Mouse (Mus musculus) forebrain, embryonic 15.5 days (tissue): ENCODE data around the gene Trim30c. TPM values are rescaled to one million over a fixed set of nuclear protein-coding genes. Genes with fewer than 3 reads are reported as not detected.
A peak's percentile ranks its signal among the peaks of the same experiment; 100 is the strongest.
"Not testable (repeated sequence)": the region's sequence is repeated elsewhere in the genome, so short reads cannot be mapped to it uniquely, and the experiment has no call there.

Experiments used
- ATAC-seq: fragments of 200-750 bp; cut with Nextera tagmentation; replicated peaks from 2 replicates; pipeline ENCODE4 v1.8.0; 2017; ENCODE audit warnings: mild to moderate bottlenecking, moderate TSS enrichment, moderate library complexity
- H3K27ac ChIP-seq: fragments of 300-500 bp; sonication (generic); replicated peaks from 2 replicates; pipeline ENCODE4 v1.5.1; 2015; ENCODE audit warnings: mild to moderate bottlenecking, inconsistent platforms
- H3K27me3 ChIP-seq: fragments of 300-500 bp; sonication (generic); 2 replicates; pipeline ENCODE4 v1.6.1; 2015; ENCODE audit warnings: inconsistent platforms
- H3K36me3 ChIP-seq: fragments of 300-500 bp; sonication (generic); 2 replicates; pipeline ENCODE4 v1.6.1; 2015; ENCODE audit warnings: mild to moderate bottlenecking, inconsistent platforms
- H3K4me1 ChIP-seq: fragments of 300-500 bp; sonication (generic); 2 replicates; pipeline ENCODE4 v1.6.1; 2015; ENCODE audit warnings: inconsistent platforms
- H3K4me2 ChIP-seq: fragments of 300-500 bp; sonication (generic); replicated peaks from 2 replicates; pipeline ENCODE4 v1.6.1; 2015; ENCODE audit warnings: mild to moderate bottlenecking, inconsistent platforms
- H3K4me3 ChIP-seq: fragments of 300-500 bp; sonication (generic); 2 replicates; pipeline ENCODE4 v1.5.1; 2015; ENCODE audit warnings: mild to moderate bottlenecking, inconsistent platforms
- H3K9ac ChIP-seq: fragments of 300-500 bp; sonication (generic); replicated peaks from 2 replicates; pipeline ENCODE4 v1.6.1; 2015; ENCODE audit warnings: mild to moderate bottlenecking, inconsistent platforms
- H3K9me3 ChIP-seq: fragments of 300-500 bp; sonication (generic); 2 replicates; pipeline ENCODE4 v1.6.1; 2016; ENCODE audit warnings: inconsistent platforms
- WGBS: fragments of 180-500 bp; shearing (Covaris S2); methylation state at CpG from one replicate; pipeline ENCODE4 v1.1.7; 2015; ENCODE audit warnings: mixed read lengths; 5-methylcytosine and 5-hydroxymethylcytosine counted together
- polyA plus RNA-seq: library from polyadenylated mRNA; unstranded; fragments of >200 nt; fragmentation: Nextera tagmentation; extraction: Ambion mirVana; gene quantifications from 2 replicates; pipeline ENCODE4 v1.2.1, GENCODE M21; 2015

Gene Trim30c
- not detected in 2 replicates for polyA plus RNA-seq

GRCm38 (mm10) chr7:104400698-104401097, at the start of gene Trim30c:
Gene Trim30c (minus strand): TSS chr7:104400837.
- H3K4me2 ChIP-seq: no peak within 1 kb of the TSS
- WGBS: 87% methylated on average over 1 of the region's 1 CpGs
- H3K4me3 ChIP-seq: no peak within 1 kb of the TSS
- H3K9ac ChIP-seq: no peak within 1 kb of the TSS
- H3K9me3 ChIP-seq: no peaks in the 10 kb centered on the region
- no peak for ATAC-seq
- no peak within 1 kb of the TSS for H3K27ac ChIP-seq
- H3K36me3 ChIP-seq: no peaks in the 10 kb centered on the region
- no peaks in the 10 kb centered on the region for H3K27me3 ChIP-seq
- H3K4me1 ChIP-seq: no peaks in the 10 kb centered on the region

DNA sequence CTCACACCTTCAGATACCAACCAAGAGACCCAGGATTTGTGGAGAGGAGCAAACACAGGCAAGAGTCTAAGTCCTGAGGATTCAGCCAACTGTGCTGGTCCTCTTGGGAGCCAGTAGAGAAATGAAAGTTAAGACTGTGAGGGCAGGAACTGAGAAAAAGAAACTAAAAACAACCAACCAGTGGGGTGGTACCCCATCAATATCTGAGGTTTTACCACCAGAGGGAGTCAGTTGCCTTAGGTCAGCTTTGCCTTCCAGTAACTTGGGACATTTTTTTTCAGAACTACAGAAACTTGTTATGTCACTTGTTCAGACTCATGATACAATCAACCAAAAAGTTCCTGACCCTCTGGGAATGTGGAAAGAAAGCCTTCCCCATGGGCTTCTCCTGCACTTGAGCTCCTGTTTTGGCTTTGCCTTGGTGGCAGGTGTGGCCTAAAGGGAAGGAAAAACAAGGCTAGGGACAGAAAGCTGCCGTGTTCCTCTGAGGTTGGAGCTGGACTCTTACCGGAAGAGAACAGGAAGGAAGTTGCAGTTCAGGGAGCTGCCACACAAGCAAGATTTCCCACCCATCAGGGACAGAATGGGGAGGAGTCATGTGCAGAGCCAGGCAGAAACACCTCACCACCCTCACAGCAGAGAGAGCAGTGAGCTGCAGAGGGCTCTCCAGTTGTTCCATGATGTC, 45.5 kb upstream of the Trim30c start:
- Histone ChIP-seq H3K9me3 (no peaks in the 10 kb centered on the region), H3K36me3 (no peaks in the 10 kb centered on the region), H3K4me3 (no peak overlapping the region), H3K9ac (no peak overlapping the region), H3K27ac (no peak overlapping the region), H3K4me1 (no peaks in the 10 kb centered on the region), H3K27me3 (no peaks in the 10 kb centered on the region), H3K4me2 (no peak overlapping the region)
- no peak for ATAC-seq
- WGBS: 74% methylated on average over 2 of the region's 2 CpGs

- ATAC-seq: no peak
- no peak overlapping the region for H3K9ac ChIP-seq
- H3K4me1 ChIP-seq: no peaks in the 10 kb centered on the region
- WGBS: 84% methylated on average over 3 of the region's 3 CpGs
- no peak overlapping the region for H3K4me3 ChIP-seq
- no peak overlapping the region for H3K4me2 ChIP-seq
- H3K27me3 ChIP-seq: no peaks in the 10 kb centered on the region
- H3K9me3 ChIP-seq: no peaks in the 10 kb centered on the region
- no peaks in the 10 kb centered on the region for H3K36me3 ChIP-seq
- no peak overlapping the region for H3K27ac ChIP-seq
These were observed 3.9 kb upstream of the Trim30c start for GRCm38 (mm10) chr7:104404460-104404950.

- no peak overlapping the region for H3K9ac ChIP-seq
- H3K9me3 ChIP-seq: no peaks in the 10 kb centered on the region
- no peak overlapping the region for H3K4me2 ChIP-seq
- no peaks in the 10 kb centered on the region for H3K4me1 ChIP-seq
- no peak for ATAC-seq
- no peaks in the 10 kb centered on the region for H3K36me3 ChIP-seq
- no peak overlapping the region for H3K27ac ChIP-seq
- no peak overlapping the region for H3K4me3 ChIP-seq
- H3K27me3 ChIP-seq: no peaks in the 10 kb centered on the region
These were observed 503 bp upstream of the Trim30c start for GRCm38 (mm10) chr7:104401140-104401539.

DNA sequence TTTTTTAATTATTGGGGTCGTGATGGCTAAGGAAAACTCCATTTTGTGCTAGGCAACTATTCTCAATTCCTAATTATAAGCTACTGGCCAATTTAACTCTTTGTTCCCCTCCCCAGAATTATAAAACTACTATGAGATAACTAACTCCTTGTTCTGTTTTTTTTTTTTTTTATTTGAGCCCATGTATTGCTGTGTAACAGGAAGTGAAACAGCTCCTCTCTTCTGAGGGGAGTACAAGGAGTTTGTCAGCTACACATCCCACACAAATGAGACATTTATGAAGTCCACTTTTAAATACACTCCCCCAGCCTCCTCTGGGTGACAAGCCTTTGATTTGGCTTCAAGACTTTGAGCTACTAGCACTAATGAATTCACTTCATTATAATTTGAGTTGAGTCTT, 2.1 kb downstream of the Trim30c start:
- no peaks in the 10 kb centered on the region for H3K9me3 ChIP-seq
- H3K27ac ChIP-seq: no peak overlapping the region
- no peaks in the 10 kb centered on the region for H3K36me3 ChIP-seq
- no peak for ATAC-seq
- H3K4me1 ChIP-seq: no peaks in the 10 kb centered on the region
- H3K9ac ChIP-seq: no peak overlapping the region
- no peak overlapping the region for H3K4me3 ChIP-seq
- H3K4me2 ChIP-seq: no peak overlapping the region
- WGBS: 51% methylated on average over 1 of the region's 1 CpGs
- no peaks in the 10 kb centered on the region for H3K27me3 ChIP-seq

DNA sequence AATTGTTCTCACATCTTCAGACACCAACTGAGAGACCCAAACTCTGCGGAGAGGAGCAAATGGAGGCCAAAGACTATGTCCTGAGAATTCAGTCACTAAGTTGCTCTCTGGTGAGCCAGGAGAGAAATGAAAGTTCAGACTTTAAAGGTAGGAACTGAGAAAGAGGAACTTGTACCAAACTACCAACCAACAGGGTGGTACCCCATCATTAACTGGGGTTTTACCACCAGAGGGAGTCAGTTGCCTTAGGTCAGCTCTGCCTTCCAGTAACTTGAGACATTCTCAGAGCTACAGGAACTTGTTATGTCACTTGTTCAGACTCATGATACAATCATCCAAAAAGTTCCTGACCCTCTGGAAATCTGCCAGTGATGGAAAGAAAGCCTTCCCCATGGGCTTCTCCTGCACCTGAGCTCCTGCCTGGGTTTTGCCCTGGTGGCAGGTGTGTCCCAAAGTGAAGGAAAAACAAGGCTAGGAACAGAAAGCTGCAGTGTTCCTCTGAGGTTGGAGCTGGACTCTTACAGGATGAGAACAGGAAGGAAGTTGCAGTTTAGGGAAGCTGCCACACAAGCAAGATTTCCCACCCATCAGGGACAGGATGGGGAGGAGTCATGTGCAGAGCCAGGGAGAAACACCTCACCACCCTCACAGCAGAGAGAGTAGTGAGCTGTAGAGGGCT, 30.8 kb downstream of the Trim30c start, which contains the start of gene Trim30b:
TSS of gene Trim30b (minus strand) at position 149 of the 679 bp plus-strand sequence.
- H3K9ac ChIP-seq: no peak within 1 kb of the TSS
- no peaks in the 10 kb centered on the region for H3K9me3 ChIP-seq
- no peak within 1 kb of the TSS for H3K4me3 ChIP-seq
- 61% methylated on average over 1 of the region's 1 CpGs for WGBS
- no peak within 1 kb of the TSS for H3K27ac ChIP-seq
- H3K27me3 ChIP-seq: no peaks in the 10 kb centered on the region
- H3K4me1 ChIP-seq: no peaks in the 10 kb centered on the region
- no peak within 1 kb of the TSS for H3K4me2 ChIP-seq
- H3K36me3 ChIP-seq: no peaks in the 10 kb centered on the region
- ATAC-seq: no peak

DNA sequence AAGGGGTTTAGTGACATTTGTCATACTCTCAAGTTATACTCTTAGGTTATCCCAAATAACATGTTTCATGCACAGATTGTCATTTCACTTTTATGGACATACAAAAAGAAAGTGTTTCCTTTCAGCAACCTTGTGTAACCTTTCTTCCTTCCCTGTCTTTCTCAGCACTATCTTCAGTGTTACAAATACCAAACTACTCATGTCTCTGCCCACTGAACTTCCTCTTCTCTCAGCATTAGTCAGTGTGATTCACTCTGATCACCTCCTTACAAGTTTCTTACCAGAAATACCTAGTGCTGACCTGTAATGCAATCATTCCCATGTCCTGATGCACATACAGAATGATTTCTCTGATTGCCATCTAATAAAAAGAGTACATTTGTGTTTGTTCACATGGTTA, 34.3 kb downstream of the Trim30c start:
- Histone ChIP-seq H3K9ac (no peak overlapping the region), H3K27ac (no peak overlapping the region), H3K9me3 (no peaks in the 10 kb centered on the region), H3K4me3 (no peak overlapping the region), H3K27me3 (no peaks in the 10 kb centered on the region), H3K4me2 (no peak overlapping the region), H3K36me3 (no peaks in the 10 kb centered on the region), H3K4me1 (no peaks in the 10 kb centered on the region)
- ATAC-seq: no peak

GRCm38 (mm10) chr7:104353600-104353967, 47.1 kb downstream of the Trim30c start:
- no peaks in the 10 kb centered on the region for H3K36me3 ChIP-seq

GRCm38 (mm10) chr7:104352717-104353599, 47.7 kb downstream of the Trim30c start, which contains the start of gene Trim12c:
Gene Trim12c (minus strand): TSS chr7:104353362.
- Histone ChIP-seq H3K4me2 (peak within 1 kb of the TSS; percentile 28), H3K9me3 (no peaks in the 10 kb centered on the region), H3K4me3 (peak within 1 kb of the TSS; percentile 28), H3K36me3 (no peaks in the 10 kb centered on the region), H3K27me3 (no peaks in the 10 kb centered on the region), H3K4me1 (peaks cover 7% of the 10 kb centered on the region; the same call in 1 of the 2 replicates), H3K9ac (no peak within 1 kb of the TSS), H3K27ac (no peak within 1 kb of the TSS)
- ATAC-seq: peak; percentile 95
- WGBS: 8% methylated on average over 14 of the region's 14 CpGs

More at GRCm38 (mm10) chr7:104353600-104353967, 47.1 kb downstream of the Trim30c start:
- H3K4me3 ChIP-seq: no peak overlapping the region
- H3K9ac ChIP-seq: no peak overlapping the region
- peak; percentile 16; the same call in 1 of the 2 replicates for ATAC-seq
- 84% methylated on average over 2 of the region's 2 CpGs for WGBS
- no peaks in the 10 kb centered on the region for H3K9me3 ChIP-seq
- H3K4me1 ChIP-seq: peaks cover 7% of the 10 kb centered on the region; the same call in 1 of the 2 replicates
- H3K27ac ChIP-seq: no peak overlapping the region
- no peaks in the 10 kb centered on the region for H3K27me3 ChIP-seq
- H3K4me2 ChIP-seq: no peak overlapping the region

GRCm38 (mm10) chr7:104348043-104348442, 52.6 kb downstream of the Trim30c start:
- not testable (repeated sequence) for H3K9me3 ChIP-seq, H3K4me3 ChIP-seq, H3K4me1 ChIP-seq, H3K9ac ChIP-seq, H3K27ac ChIP-seq, H3K36me3 ChIP-seq, H3K27me3 ChIP-seq, ATAC-seq, H3K4me2 ChIP-seq
- WGBS: 85% methylated on average over 4 of the region's 4 CpGs

GRCm38 (mm10) chr7:104340744-104341143, 59.9 kb downstream of the Trim30c start:
- H3K9ac ChIP-seq, H3K9me3 ChIP-seq, H3K27me3 ChIP-seq, H3K4me3 ChIP-seq, H3K36me3 ChIP-seq, H3K27ac ChIP-seq, H3K4me2 ChIP-seq, H3K4me1 ChIP-seq, ATAC-seq: not testable (repeated sequence)
- WGBS: 92% methylated on average over 4 of the region's 4 CpGs

DNA sequence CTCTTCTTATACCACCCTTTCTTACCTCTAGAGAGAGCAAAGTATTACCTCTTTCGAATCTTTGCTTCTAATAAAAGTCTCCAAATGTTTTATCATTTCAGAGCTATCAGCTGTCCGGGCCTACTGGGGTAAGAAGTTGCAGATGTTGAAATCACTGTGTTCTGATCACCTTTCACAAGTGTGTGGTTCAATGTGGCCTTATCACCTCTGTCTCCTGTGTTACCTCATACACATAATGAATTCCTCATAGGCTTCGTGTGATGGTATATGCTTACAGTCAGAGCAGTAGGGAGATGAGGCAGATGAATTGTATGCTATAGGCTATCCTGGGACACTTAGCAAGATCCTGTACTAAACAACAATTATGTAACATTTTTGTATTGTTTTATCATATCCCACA, 65.1 kb downstream of the Trim30c start:
- not testable (repeated sequence) for H3K27me3 ChIP-seq, H3K27ac ChIP-seq, H3K4me3 ChIP-seq, H3K4me1 ChIP-seq, H3K9ac ChIP-seq, H3K4me2 ChIP-seq, H3K36me3 ChIP-seq, H3K9me3 ChIP-seq, ATAC-seq
- WGBS: 93% methylated on average over 3 of the region's 3 CpGs
